Mouse (Mus musculus) brown adipose tissue, adult 24 weeks (tissue): ENCODE measurements around the gene Rpl36. TPM values are rescaled to one million over a fixed set of nuclear protein-coding genes. Genes with fewer than 3 reads are reported as not detected.
"Not testable (repeated sequence)": the region's sequence is repeated elsewhere in the genome, so short reads cannot be mapped to it uniquely, and the experiment has no call there.

Experiments used
- H3K27ac ChIP-seq: fragments of 200-500 bp; replicated peaks from 2 replicates; pipeline ENCODE4 v1.5.1; 2012; ENCODE audit warnings: low read depth, mild to moderate bottlenecking, low read length
- H3K4me1 ChIP-seq: fragments of 200-500 bp; 2 replicates; pipeline ENCODE4 v1.6.1; 2012; ENCODE audit warnings: low read length, mixed read lengths; ENCODE audit not compliant: control insufficient read depth, insufficient read depth, insufficient read length
- H3K4me3 ChIP-seq: fragments of 200-500 bp; 2 replicates; pipeline ENCODE4 v1.5.1; 2012; ENCODE audit warnings: low read depth, mild to moderate bottlenecking, low read length, moderate library complexity; ENCODE audit not compliant: insufficient read depth
- polyA plus RNA-seq: library from polyadenylated mRNA; stranded (reverse); fragments of >200 nt; gene quantifications from 2 replicates; pipeline ENCODE4 v1.2.4, GENCODE M21; 2012; ENCODE audit not compliant: missing spikeins, insufficient read depth, insufficient read length

Gene Rpl36
- polyA plus RNA-seq, 1 experiment = 638 TPM

DNA sequence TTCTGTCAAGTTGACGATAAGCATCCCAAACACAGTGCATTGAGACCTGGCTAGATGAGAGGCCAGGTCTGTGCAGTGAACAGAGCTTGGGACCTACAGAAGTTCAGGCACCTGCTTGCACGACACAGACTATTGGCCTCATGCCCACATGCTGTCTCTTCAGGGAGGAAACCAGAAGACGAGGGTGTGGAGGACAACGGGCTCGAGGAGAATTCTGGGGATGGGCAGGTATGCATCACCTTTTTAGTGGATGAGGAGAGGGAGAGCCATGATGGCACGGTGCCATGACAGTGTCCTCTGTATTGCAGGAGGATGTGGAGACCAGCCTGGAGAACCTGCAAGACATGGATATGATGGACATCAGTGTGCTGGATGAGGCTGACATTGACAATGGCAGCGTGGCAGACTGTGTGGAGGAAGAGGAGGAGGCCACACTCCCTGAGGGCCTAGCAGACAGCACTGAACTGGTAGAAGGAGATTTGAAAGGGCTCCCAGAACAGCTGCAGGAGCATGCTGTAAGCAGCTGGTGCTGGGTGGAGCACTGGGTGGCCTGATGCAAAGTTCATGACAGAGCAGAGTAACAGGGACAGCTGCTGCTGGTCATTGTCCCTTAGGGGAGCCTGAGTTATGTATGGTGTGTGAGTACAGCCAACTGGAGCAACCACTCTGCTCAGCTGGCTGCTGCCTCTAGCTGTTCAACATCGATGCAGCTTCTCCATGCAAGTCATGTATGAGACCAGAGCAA lies 19.5 kb upstream of the Rpl36 start:
- Histone ChIP-seq H3K27ac (no peak overlapping the region), H3K4me3 (no peak overlapping the region), H3K4me1 (no peaks in the 10 kb centered on the region)

DNA sequence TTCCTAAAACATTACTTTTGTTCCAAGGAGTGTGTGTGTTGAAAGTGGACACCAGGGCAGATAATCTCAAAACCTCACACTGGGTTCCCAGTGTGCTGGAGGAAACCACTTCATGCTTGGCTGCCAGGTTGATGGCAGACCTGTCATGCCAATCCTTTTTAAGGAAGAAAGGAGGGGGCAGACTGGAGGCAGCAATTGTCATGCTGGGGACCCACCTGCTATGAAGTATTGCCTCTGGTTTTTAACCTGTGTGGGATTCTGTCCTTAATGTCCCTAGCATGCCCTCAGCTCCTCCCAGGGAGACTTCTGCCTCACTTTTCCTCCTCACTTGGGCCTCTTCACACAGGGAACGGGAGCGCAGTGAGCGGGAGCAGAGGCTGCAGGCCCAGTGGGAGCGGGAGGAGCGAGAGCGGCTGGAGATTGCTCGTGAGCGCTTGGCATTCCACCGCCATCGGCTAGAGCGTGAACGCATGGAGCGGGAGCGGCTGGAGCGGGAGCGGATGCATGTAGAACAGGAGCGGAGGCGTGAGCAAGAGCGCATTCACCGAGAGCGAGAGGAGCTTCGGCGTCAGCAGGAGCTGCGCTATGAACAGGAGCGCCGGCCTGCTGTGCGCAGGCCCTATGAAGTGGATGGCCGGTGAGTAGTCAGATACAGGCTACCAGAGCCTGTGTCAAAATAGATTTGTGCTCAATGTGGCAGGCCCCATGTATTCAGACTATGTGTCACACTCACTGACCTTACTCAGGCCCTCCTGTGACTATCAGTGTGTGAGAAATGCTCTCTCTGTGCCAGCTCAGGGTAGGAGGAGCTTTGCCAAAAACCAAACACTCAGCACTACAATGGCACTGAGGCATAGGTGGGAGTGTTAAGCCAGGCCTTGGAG lies 9.8 kb upstream of the Rpl36 start:
- Histone ChIP-seq H3K4me3 (no peak overlapping the region), H3K27ac (no peak overlapping the region), H3K4me1 (peaks cover under 1% of the 10 kb centered on the region; the same call in 1 of the 2 replicates)

DNA sequence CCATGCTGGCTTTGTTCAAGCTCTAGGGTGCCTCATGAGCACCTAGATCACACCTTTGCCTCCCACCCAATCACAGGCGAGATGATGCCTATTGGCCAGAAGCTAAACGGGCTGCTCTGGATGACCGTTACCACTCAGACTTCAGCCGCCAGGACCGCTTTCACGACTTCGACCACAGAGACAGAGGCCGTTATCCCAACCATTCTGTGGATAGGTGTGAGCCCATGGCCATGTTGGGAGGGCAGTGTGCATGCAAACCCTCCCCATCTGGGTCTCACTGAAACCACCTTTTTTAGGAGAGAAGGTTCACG lies 9.2 kb upstream of the Rpl36 start:
- H3K4me3 ChIP-seq = no peak overlapping the region
- no peak overlapping the region for H3K27ac ChIP-seq
- H3K4me1 ChIP-seq = peaks cover 5% of the 10 kb centered on the region; the same call in 1 of the 2 replicates

DNA sequence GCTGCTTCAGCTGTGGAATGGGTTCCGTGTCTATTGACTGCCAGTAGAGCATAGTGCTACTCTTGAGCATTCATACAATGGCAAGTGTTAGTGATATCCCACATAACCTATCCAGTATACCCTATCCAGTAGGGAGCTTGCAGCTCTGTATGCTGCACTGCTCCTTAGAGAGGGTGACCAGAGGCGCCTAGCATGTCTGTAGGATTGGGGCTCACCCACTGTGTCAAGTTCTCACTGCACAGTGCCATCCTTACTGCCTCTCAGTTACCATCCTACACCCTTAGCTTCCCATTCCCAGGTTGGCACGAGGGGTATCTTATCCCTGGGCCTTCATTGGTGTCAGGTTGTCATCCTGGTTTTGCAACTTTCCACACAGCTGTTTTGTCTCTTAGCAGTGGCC lies 8.8 kb upstream of the Rpl36 start:
- Histone ChIP-seq H3K27ac (no peak overlapping the region), H3K4me1 (peaks cover 5% of the 10 kb centered on the region; the same call in 1 of the 2 replicates), H3K4me3 (no peak overlapping the region)

DNA sequence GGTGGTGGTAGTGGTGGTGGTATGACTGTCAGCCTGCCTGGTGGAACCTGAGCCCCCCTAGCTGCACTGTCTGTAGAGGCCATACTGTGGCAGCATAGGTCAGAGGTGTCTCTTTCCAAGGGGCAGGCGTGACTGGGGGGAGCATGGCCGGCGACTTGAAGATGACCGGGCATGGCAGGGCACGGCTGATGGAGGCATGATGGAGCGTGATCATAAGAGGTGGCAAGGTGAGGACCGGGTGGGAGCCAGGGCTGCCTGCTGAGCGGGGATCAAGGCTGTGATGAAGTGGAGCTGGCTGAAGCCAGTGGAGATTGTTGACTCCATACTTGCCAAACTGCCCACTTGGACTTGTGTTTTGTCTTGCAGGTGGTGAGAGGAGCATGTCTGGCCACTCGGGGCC lies 7.8 kb upstream of the Rpl36 start:
- Histone ChIP-seq H3K4me3 (no peak overlapping the region), H3K4me1 (peaks cover 9% of the 10 kb centered on the region), H3K27ac (no peak overlapping the region)

DNA sequence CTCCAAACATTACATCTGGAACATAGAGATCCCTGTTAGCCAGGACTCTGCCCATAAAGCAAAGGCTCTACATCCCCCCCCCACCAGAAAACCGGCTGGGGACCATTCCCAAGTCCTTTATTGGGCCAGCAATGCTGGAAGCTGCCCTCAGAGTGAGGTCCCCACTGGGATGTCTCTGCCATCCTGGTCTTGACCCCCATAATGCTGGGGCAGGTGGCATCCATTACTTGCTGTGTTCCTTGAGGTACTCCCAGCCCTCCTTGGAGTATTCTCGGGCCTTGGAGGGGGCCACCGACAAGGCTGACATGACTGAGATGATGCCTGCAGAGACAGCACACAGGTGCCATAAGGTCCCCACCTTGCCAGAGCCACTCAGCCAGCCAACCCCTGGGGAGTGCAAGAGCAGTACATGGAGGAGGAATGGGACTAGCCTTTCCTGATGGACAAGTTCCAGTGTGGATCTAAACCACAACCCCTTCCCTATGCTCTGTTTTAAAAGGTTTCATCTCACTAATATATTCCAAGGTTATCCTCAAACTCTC lies 5.6 kb upstream of the Rpl36 start:
- no peak overlapping the region for H3K4me3 ChIP-seq
- H3K4me1 ChIP-seq = peaks cover 9% of the 10 kb centered on the region
- no peak overlapping the region for H3K27ac ChIP-seq

DNA sequence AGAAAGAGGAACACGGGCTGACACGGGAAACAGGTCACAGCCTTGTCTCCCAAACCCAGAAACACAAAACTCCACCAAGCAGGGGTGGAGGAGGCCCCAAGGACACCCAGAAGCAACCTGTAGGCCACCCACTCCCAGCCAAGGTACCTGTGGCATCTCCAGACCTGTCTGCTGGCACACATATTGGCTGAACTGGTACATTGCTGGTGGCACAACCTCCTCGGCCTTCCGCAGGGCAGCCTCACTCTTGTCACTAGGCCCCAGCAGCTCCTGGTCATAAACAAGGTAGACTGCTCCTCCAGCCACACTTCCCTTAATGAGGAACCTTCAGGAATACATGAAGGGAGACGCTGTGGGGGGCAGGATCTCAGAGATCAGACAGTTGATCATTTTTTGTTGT lies 4.5 kb upstream of the Rpl36 start:
- peak overlapping the region; percentile 93 for H3K27ac ChIP-seq
- H3K4me3 ChIP-seq = peak overlapping the region; percentile 91
- peaks cover 9% of the 10 kb centered on the region for H3K4me1 ChIP-seq

DNA sequence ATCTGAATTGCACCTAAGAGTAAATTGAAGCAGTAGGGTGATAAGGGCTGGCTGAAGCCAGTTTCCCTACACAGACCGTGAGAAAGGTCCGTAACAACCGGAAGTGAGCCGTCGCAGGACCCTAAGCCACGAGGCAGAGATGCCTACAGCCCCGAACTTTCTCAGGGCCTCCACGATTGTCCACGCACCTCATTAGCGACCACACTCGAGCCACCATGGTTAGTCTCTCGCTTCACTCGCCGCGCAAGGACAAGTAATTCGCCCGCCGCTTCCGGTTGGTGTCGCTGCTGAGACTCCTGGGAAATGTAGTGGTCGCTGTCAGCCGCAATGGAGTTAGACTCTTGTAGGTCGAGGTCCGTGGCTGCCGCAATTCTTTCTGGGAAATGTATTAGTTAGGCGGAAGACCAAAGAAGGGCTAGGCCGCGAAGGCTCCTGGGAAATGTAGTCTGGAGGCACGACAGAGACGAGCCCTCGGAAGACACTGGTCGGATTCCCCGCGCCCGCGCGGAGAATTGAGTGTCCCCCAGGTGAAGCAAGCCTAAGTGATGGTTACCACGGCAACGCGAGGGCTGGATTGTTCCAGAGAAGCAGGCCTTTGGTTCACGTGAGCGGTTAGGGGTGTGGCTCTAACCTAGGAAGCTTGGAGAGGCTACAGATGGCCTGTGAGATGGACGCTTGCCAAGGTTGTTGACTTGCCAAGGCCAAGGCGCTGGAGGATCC lies 3.6 kb upstream of the Rpl36 start, which contains the start of gene 2410015M20Rik:
2410015M20Rik (minus strand) TSS at position 320 of the 720 bp plus-strand sequence.
- Histone ChIP-seq H3K27ac (peak within 1 kb of the TSS; percentile 93), H3K4me3 (peak within 1 kb of the TSS; percentile 91), H3K4me1 (peaks cover 14% of the 10 kb centered on the region)

DNA sequence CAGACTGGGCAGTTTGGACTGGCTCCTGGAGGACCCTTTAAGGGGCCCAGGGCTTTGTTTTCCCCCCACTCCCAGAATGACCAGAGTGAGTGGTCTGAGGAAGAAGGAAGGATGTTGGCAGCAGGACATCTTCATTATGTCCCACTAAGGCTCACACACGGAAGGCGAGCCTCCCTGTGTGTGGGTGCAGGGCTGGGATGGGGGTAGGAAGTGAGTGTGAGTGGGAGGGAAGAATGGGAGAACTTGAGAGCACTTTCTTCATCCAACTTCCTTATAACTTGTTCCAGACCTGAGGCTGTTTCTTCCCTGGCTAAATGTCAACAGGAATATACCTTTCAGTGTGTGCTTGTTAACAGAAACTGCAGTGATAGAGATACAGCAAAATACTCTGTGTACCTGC lies 1.9 kb upstream of the Rpl36 start:
- no peak overlapping the region for H3K27ac ChIP-seq
- H3K4me1 ChIP-seq = peaks cover 18% of the 10 kb centered on the region
- H3K4me3 ChIP-seq = no peak overlapping the region

DNA sequence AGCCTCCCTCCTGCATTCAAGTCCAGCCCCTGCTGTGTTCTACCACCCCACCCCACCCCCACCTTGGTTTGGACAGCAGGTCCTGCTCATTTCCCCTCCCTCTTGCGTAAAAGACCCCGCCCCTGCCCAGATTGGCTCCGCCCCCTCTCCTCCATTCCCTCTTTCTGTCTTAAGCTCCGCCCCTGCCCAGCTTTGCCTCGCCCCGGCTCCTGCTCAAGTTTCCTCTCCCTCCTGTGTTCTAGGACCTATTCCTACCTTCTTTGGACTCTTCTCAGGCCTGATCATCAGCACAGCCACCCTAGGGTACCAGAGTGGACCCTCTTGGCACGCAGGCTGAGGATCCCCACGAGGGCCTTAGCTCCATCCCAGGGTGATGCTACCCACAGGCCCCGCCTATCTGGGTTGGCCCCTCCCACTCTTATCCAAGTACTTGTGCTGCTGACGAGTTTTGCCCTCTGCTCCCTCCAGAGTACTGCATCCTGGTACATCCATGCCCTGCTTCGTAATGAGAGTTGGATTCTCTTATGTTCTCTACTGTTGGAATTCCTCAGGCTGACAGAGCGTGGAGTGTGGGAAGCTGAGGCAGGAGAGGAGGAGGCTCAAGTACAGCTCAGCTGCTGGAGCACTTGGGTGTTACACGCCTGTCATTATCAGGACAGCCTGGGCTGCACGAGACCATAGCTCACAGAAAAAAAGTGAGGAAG lies 1.2 kb upstream of the Rpl36 start:
- H3K27ac ChIP-seq = no peak overlapping the region
- H3K4me1 ChIP-seq = peaks cover 18% of the 10 kb centered on the region
- H3K4me3 ChIP-seq = no peak overlapping the region

DNA sequence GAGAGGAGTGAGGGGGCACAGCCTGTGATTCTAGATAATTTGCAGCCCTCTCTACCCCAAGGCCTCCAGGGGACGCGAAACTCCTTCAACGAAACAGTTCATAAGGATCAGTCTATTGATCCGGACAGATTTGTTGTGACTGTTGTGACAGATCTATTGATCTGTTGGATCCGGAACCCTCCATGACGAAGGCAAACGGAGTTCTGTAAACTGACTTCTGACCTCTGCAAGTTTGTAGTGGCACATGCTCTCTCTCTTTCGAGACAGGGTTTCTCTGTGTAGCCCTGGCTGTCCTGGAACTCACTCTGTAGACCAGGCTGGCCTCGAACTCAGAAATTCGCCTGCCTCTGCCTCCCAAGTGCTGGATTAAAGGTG lies 664 bp upstream of the Rpl36 start:
- not testable (repeated sequence) for H3K27ac ChIP-seq, H3K4me3 ChIP-seq
- H3K4me1 ChIP-seq = peaks cover 18% of the 10 kb centered on the region

DNA sequence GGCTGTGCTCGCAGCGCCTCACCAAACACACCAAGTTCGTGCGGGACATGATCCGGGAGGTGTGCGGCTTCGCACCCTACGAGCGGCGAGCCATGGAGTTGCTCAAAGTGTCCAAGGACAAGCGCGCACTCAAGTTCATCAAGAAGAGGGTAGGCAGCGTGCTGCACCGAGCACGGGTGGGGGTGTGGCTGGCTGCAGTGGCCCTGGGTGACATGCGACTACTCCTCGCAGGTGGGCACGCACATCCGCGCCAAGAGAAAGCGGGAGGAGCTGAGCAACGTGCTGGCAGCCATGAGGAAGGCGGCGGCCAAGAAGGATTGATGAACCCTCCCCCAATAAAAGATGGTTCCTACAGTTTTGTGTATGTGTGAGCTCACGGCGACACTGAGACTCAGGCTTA lies 677 bp downstream of the Rpl36 start:
- Histone ChIP-seq H3K27ac (peak overlapping the region; percentile 83), H3K4me1 (peaks cover 13% of the 10 kb centered on the region; the same call in 1 of the 2 replicates), H3K4me3 (peak overlapping the region; percentile 88)

DNA sequence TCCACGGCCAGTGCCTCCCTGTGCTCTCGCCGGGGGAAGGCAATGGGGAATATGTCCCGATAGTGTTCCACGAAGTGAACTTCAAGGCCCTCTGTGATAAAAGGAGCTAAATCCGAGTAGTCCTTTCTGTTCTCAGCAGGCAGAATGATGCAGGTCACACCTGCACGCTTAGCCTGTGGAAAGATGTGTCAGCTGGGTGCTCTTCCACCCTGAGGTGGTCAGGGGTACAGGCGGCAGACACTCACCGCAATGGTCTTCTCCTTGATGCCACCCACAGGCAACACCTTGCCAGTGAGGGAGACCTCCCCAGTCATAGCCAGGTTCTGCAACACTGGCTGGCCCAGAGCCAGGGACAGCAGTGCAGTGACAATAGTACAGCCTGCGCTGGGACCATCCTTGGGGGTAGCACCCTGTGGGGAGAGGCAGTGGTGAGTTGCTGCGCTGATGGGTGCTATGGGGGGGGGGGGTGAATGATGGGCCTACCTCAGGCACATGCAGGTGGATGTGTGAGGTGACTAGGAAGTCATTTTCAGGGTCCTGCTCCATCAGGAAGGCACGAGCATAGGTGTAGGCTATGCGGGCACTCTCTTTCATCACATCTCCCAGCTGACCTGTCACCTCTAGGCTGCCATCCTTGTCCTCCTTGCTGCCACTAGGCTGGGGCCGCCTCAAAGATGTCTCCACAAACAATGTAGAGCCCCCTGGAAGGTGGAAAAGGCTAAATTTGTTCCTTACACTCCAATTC lies 1.3 kb downstream of the Rpl36 start:
- Histone ChIP-seq H3K4me1 (peaks cover 13% of the 10 kb centered on the region; the same call in 1 of the 2 replicates), H3K27ac (no peak overlapping the region), H3K4me3 (peak overlapping the region; percentile 88)
